Mouse (Mus musculus): ENCODE data around the gene Sp9. TPM values are rescaled to one million over a fixed set of nuclear protein-coding genes. Genes with fewer than 3 reads are reported as not detected.

The Sp9 gene
- polyA plus RNA-seq, 1 experiment, result not detected

DNA sequence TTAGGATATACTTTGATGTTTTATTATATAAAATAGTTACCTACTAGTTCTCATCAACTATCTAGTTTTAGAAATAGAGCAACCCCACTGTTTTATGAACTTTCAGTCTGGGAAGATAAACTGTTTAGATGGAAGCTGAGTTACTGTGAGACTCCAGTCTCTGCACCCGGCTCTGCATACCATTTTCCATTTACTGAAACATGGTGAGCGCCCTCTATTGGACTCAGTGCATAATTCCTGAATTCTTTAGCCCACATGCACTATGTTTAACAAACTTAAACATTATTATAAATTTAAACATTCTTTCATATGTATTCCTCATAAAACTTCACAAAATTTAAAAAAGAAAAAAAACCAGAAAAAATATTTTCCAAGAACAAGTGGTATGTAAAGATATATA, 13.9 kb downstream of the Sp9 start:
- TF ChIP-seq CTCF (IDR thresholded peaks at IDR 0.05; ENCODE audit: control insufficient read depth, insufficient read depth, low read length) (no peak), POLR2A (IDR thresholded peaks at IDR 0.05; ENCODE audit: borderline replicate concordance, control insufficient read depth, low read depth, low read length) (no peak)
- Histone ChIP-seq H3K27ac (ENCODE audit: control insufficient read depth, insufficient read depth, low read depth, low read length, poor library complexity) (no peak overlapping the region), H3K4me1 (ENCODE audit: control insufficient read depth, insufficient read depth, low read length) (no peaks in the 10 kb centered on the region; the same call in 1 of the 2 replicates), H3K4me3 (replicated peaks; ENCODE audit: control insufficient read depth, low read depth, low read length) (no peak overlapping the region)
- 16% methylated on average over 2 of the region's 2 CpGs for WGBS

DNA sequence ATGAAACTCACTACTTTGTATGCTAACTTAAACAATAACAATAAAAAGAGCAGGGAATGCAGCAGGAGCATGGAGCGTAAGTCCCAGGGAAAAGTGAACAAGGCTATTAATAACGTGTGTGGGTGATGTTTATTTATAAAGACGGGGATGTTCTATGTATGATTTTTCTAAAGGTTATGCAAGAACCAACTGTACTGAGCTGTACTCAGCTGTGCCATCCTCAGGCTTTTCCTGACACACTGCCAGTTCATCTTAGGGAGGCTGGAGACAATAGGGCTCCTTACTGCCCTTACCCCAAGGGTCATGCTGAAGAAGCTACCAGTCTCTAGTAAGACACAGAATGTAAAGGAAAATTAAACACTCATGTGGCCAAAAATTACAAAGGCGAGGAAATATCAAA, 19.4 kb downstream of the Sp9 start:
- 89% methylated on average over 4 of the region's 4 CpGs for WGBS
- no peak for TF ChIP-seq POLR2A (IDR thresholded peaks at IDR 0.05; ENCODE audit: borderline replicate concordance, control insufficient read depth, low read depth, low read length)
- TF ChIP-seq CTCF (IDR thresholded peaks at IDR 0.05; ENCODE audit: control insufficient read depth, insufficient read depth, low read length), result no peak
- Histone ChIP-seq H3K4me1 (ENCODE audit: control insufficient read depth, insufficient read depth, low read length) (no peaks in the 10 kb centered on the region; the same call in 1 of the 2 replicates), H3K4me3 (replicated peaks; ENCODE audit: control insufficient read depth, low read depth, low read length) (no peak overlapping the region), H3K27ac (ENCODE audit: control insufficient read depth, insufficient read depth, low read depth, low read length, poor library complexity) (no peak overlapping the region)

DNA sequence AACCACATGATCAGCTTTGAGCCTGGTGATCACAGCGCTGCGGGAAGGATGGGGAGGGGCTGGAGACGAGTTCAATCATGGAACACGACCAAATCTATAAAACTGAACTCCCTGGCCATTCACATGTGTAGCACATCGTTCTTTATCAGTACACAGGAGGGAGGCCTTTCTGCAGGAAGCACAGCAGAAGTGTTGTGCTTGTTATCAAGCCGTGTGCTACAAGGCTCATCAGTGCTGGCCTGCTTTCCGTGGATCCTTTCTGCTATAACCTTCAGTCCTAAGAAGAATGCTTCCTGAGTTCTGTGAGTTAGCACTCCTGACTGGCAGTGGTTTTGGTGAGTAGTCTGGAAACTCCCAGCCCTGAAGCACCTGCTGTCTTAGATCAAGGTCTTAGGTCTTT, 23.3 kb downstream of the Sp9 start:
- H3K27ac ChIP-seq (ENCODE audit: control insufficient read depth, insufficient read depth, low read depth, low read length, poor library complexity), result no peak overlapping the region
- H3K4me3 ChIP-seq (replicated peaks; ENCODE audit: control insufficient read depth, low read depth, low read length), result no peak overlapping the region
- TF ChIP-seq CTCF (IDR thresholded peaks at IDR 0.05; ENCODE audit: control insufficient read depth, insufficient read depth, low read length) (no peak), POLR2A (IDR thresholded peaks at IDR 0.05; ENCODE audit: borderline replicate concordance, control insufficient read depth, low read depth, low read length) (no peak)
- H3K4me1 ChIP-seq (ENCODE audit: control insufficient read depth, insufficient read depth, low read length), result no peaks in the 10 kb centered on the region; the same call in 1 of the 2 replicates
- 74% methylated on average over 7 of the region's 7 CpGs for WGBS

DNA sequence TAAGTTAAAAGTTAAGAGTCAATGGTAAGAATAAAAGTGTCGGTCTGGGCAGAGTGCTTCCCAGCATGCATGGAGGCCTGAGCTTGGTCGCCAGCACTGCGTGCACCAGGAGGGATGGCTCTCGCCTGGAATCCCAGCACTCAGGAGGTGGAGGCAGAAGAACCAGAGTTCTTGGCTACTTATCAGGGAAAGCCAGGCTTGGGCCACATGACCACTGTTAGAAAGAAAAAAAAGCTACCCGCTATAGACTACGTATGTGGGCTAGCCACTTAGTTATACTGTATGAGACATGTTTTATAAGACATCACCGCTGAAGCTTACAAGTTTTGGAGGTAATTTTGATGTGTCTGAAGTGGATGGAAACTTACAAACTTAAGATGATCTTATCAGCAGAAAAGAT, 26.4 kb downstream of the Sp9 start:
- no peak overlapping the region for H3K4me3 ChIP-seq (replicated peaks; ENCODE audit: control insufficient read depth, low read depth, low read length)
- no peak overlapping the region for H3K27ac ChIP-seq (ENCODE audit: control insufficient read depth, insufficient read depth, low read depth, low read length, poor library complexity)
- no peaks in the 10 kb centered on the region; the same call in 1 of the 2 replicates for H3K4me1 ChIP-seq (ENCODE audit: control insufficient read depth, insufficient read depth, low read length)
- no peak for TF ChIP-seq CTCF (IDR thresholded peaks at IDR 0.05; ENCODE audit: control insufficient read depth, insufficient read depth, low read length)
- TF ChIP-seq POLR2A (IDR thresholded peaks at IDR 0.05; ENCODE audit: borderline replicate concordance, control insufficient read depth, low read depth, low read length), result no peak
- 87% methylated on average over 7 of the region's 7 CpGs for WGBS

DNA sequence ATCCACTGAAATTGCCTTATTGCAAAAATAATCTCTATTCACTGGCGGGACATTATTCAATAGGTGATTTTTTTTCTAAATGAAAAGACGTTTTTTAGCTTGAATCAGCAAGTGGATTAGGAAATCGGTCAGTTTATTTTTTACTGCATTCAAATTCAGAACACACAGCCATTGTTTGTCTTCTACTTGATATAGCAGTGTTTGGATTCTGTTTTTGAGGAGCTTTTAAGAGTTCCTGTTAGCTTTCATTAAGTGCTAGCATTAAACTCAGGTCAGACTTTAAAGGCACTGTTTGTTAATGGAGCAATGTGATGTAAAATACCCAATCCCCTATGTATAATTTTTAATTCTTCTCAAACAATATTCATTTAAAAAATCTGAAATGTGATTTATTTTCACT, 27.1 kb downstream of the Sp9 start:
- no peak overlapping the region for H3K27ac ChIP-seq (ENCODE audit: control insufficient read depth, insufficient read depth, low read depth, low read length, poor library complexity)
- no peak overlapping the region for H3K4me3 ChIP-seq (replicated peaks; ENCODE audit: control insufficient read depth, low read depth, low read length)
- WGBS, result 71% methylated on average over 3 of the region's 3 CpGs
- no peaks in the 10 kb centered on the region; the same call in 1 of the 2 replicates for H3K4me1 ChIP-seq (ENCODE audit: control insufficient read depth, insufficient read depth, low read length)
- TF ChIP-seq CTCF (IDR thresholded peaks at IDR 0.05; ENCODE audit: control insufficient read depth, insufficient read depth, low read length) (no peak), POLR2A (IDR thresholded peaks at IDR 0.05; ENCODE audit: borderline replicate concordance, control insufficient read depth, low read depth, low read length) (no peak)

DNA sequence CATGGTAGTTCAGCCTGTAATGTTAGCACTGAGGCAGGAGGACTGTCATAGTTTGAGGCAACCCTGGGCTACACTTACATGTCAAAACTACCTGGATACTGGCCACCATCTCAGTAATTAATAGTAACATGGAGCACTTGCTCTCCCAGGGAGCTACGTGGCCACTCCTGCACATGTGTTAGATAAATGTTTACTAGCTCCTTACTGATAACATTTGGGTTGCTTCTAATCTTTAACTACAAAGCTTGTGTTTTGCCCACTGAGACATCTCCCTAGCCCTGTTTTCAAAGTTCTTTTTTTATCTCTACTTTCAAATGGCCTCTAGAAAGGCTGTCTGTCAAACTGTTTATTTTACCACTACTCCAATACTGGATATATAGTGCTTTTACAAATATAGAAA, 30.3 kb downstream of the Sp9 start:
- H3K4me1 ChIP-seq (ENCODE audit: control insufficient read depth, insufficient read depth, low read length), result no peaks in the 10 kb centered on the region; the same call in 1 of the 2 replicates
- no peak overlapping the region for H3K27ac ChIP-seq (ENCODE audit: control insufficient read depth, insufficient read depth, low read depth, low read length, poor library complexity)
- TF ChIP-seq CTCF (IDR thresholded peaks at IDR 0.05; ENCODE audit: control insufficient read depth, insufficient read depth, low read length) (no peak), POLR2A (IDR thresholded peaks at IDR 0.05; ENCODE audit: borderline replicate concordance, control insufficient read depth, low read depth, low read length) (no peak)
- 64% methylated on average over 1 of the region's 1 CpGs for WGBS
- H3K4me3 ChIP-seq (replicated peaks; ENCODE audit: control insufficient read depth, low read depth, low read length), result no peak overlapping the region

DNA sequence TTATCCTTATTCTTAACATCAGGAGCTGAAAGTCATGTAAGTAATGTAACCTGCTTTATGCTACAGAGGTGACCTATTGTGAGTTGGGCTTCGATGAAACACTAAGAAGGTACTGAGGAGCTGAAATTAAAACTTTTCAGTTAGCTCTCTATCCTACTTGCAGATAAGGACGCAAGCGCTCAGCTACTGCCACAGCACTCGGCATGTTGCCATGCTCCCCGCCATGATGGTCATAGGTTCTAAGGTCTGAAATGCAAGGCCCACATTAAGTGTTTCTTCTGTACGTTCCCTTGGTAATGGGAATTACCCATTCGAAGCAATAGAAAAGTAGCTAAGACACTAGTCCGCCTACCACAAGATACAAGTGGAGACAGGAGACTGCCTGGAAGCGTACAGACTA, 31.0 kb downstream of the Sp9 start:
- Histone ChIP-seq H3K27ac (ENCODE audit: control insufficient read depth, insufficient read depth, low read depth, low read length, poor library complexity) (no peak overlapping the region), H3K4me3 (replicated peaks; ENCODE audit: control insufficient read depth, low read depth, low read length) (no peak overlapping the region), H3K4me1 (ENCODE audit: control insufficient read depth, insufficient read depth, low read length) (no peaks in the 10 kb centered on the region; the same call in 1 of the 2 replicates)
- 79% methylated on average over 9 of the region's 9 CpGs for WGBS
- TF ChIP-seq CTCF (IDR thresholded peaks at IDR 0.05; ENCODE audit: control insufficient read depth, insufficient read depth, low read length), result no peak
- TF ChIP-seq POLR2A (IDR thresholded peaks at IDR 0.05; ENCODE audit: borderline replicate concordance, control insufficient read depth, low read depth, low read length), result no peak

DNA sequence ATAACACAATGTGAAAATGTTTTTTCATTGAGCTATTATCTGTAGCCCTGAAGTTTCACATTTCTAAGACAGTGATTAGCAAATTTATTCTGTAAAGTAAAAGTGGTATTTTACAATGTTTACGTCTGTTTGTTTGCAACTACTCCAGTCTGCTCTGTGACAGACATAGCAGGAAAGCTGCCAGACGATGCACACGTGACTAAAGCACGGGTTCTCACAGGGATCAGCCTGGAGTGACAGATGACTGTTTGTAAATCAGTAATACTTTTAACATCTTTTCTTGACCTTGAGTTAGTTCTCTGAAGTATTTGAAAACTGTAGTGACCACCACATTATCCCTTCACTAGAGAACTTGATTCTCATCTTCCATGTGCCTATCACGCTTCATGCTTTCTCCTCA, 32.8 kb downstream of the Sp9 start:
- no peak for TF ChIP-seq POLR2A (IDR thresholded peaks at IDR 0.05; ENCODE audit: borderline replicate concordance, control insufficient read depth, low read depth, low read length)
- no peak for TF ChIP-seq CTCF (IDR thresholded peaks at IDR 0.05; ENCODE audit: control insufficient read depth, insufficient read depth, low read length)
- H3K27ac ChIP-seq (ENCODE audit: control insufficient read depth, insufficient read depth, low read depth, low read length, poor library complexity), result no peak overlapping the region
- H3K4me1 ChIP-seq (ENCODE audit: control insufficient read depth, insufficient read depth, low read length), result no peaks in the 10 kb centered on the region; the same call in 1 of the 2 replicates
- WGBS, result 94% methylated on average over 5 of the region's 5 CpGs
- no peak overlapping the region for H3K4me3 ChIP-seq (replicated peaks; ENCODE audit: control insufficient read depth, low read depth, low read length)

DNA sequence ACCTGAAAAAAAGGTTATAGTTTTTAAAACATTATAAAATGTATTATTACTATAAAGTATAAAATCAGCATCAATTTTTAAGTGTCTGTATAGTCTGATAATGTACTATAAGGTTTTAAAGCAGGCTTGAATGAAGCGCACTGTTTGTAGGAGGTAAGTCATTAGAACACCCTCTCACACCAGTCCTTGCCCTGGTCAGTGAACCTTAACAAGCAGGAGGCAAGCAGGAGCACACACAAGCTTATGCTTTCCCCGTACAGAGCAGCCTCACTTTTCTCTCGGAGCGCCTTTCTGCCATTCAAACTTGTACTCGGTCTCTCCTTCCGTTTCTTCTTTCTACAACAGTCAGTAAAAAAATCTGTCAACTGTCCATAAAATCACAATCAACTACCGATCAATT, 34.3 kb downstream of the Sp9 start:
- H3K4me1 ChIP-seq (ENCODE audit: control insufficient read depth, insufficient read depth, low read length), result no peaks in the 10 kb centered on the region; the same call in 1 of the 2 replicates
- no peak overlapping the region for H3K4me3 ChIP-seq (replicated peaks; ENCODE audit: control insufficient read depth, low read depth, low read length)
- H3K27ac ChIP-seq (ENCODE audit: control insufficient read depth, insufficient read depth, low read depth, low read length, poor library complexity), result no peak overlapping the region
- TF ChIP-seq POLR2A (IDR thresholded peaks at IDR 0.05; ENCODE audit: borderline replicate concordance, control insufficient read depth, low read depth, low read length) (no peak), CTCF (IDR thresholded peaks at IDR 0.05; ENCODE audit: control insufficient read depth, insufficient read depth, low read length) (no peak)
- WGBS, result 95% methylated on average over 7 of the region's 7 CpGs
